Mouse (Mus musculus) kidney, adult 2 months (tissue): ENCODE measurements around the gene Fxyd7. TPM values are rescaled to one million over a fixed set of nuclear protein-coding genes. Genes with fewer than 3 reads are reported as not detected.
A peak's percentile ranks its signal among the peaks of the same experiment; 100 is the strongest.

Source experiments
- DNase-seq: peaks from one replicate; pipeline ENCODE4 v3.0.0; 2021
- H3K27ac ChIP-seq: fragments of 200-500 bp; 2 replicates; pipeline ENCODE4 v1.5.1; 2012; ENCODE audit warnings: low read depth, low read length, control low read depth, inconsistent platforms; ENCODE audit not compliant: insufficient read depth
- H3K27me3 ChIP-seq: fragments of 200-500 bp; replicated peaks from 2 replicates; pipeline ENCODE4 v1.6.1; 2012; ENCODE audit warnings: mild to moderate bottlenecking, moderate library complexity, low read length, inconsistent platforms; ENCODE audit not compliant: control insufficient read depth, insufficient read depth
- H3K36me3 ChIP-seq: fragments of 200-500 bp; 2 replicates; pipeline ENCODE4 v1.6.1; 2012; ENCODE audit warnings: mild to moderate bottlenecking, moderate library complexity, low read length, inconsistent platforms; ENCODE audit not compliant: control insufficient read depth, insufficient read depth
- H3K4me1 ChIP-seq: fragments of 200-500 bp; 2 replicates; pipeline ENCODE4 v1.6.1; 2011; ENCODE audit warnings: low read length; ENCODE audit not compliant: control insufficient read depth, insufficient read depth
- H3K4me3 ChIP-seq: fragments of 200-500 bp; 2 replicates; pipeline ENCODE4 v1.5.1; 2011; ENCODE audit warnings: mild to moderate bottlenecking, low read depth, low read length, control low read depth; ENCODE audit not compliant: insufficient read depth
- CTCF ChIP-seq: fragments of 200-500 bp; conservative IDR thresholded peaks from 2 replicates; pipeline ENCODE4 v1.5.1; 2011; ENCODE audit warnings: low read depth, mild to moderate bottlenecking, control low read depth, low read length, moderate library complexity, mixed read lengths; ENCODE audit not compliant: insufficient read depth, insufficient read length
- POLR2A ChIP-seq: fragments of 200-500 bp; IDR thresholded peaks from one replicate; pipeline ENCODE4 v1.6.1; 2011; ENCODE audit warnings: low read depth, low read length, control low read depth
- WGBS: fragments of 180-500 bp; shearing (Covaris S2); methylation state at CpG from one replicate; pipeline ENCODE4 v1.1.7; 2018; 5-methylcytosine and 5-hydroxymethylcytosine counted together
- polyA plus RNA-seq: library from polyadenylated mRNA; depleted of rRNA; stranded (reverse); fragments of >200 nt; gene quantifications from 2 replicates; pipeline ENCODE4 v1.2.3, GENCODE M21; 2012

Gene Fxyd7
- polyA plus RNA-seq, 1 experiment, result 2.2 TPM

DNA sequence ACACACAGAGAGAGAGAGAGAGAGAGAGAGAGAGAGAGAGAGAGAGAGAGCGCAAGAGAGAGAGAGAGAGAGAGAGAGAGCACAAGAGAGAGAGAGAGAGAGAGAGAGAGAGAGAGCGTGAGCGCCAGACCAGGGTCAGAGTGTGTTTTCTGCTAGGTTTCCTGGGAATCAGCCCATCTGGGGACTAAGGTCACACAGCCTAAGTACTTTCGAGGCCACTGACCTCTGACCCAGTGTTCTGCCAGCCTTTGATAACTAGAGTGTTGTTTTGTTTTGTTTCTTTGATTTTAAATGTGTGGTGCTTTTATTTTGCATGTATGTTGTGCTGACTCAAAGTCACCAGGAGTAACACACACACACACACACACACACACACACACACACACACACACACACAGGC, 4.6 kb upstream of the Fxyd7 start:
- H3K4me3 ChIP-seq, result no peak overlapping the region
- peak; percentile 64 for DNase-seq
- 33% methylated on average over 2 of the region's 4 CpGs for WGBS
- no peaks in the 10 kb centered on the region for H3K36me3 ChIP-seq
- 0 out of 2 replicates have a peak overlapping the region, but pooled peaks have one; percentile 17 for H3K27ac ChIP-seq
- no peaks in the 10 kb centered on the region for H3K4me1 ChIP-seq
- H3K27me3 ChIP-seq, result no peaks in the 10 kb centered on the region
- TF ChIP-seq CTCF (no peak), POLR2A (no peak)

DNA sequence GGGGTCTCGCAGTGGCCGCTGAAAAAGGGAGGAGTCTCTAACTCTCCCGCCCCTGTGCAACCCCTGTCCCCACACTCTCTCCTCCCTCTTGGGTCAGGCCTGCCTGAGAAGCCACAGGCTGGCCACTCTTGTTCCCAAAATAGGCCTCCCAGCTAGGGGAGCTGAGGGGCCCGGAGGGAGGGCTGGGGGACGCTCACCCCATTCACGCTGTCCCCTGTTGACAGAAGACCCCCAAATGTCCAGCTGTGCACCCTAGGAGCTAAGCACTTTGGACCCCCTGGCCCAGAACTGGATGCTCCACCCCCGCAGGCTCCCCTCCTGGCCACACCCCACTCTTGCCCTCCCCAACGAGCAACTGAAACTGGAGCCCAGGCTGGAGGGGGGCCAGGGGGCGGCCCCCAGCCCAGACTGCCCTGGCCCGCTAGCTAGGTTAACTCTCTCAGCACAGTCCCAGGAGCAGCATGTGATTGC, 4.1 kb upstream of the Fxyd7 start:
- no peak for TF ChIP-seq POLR2A
- no peak for TF ChIP-seq CTCF
- peak; percentile 75 for DNase-seq
- H3K36me3 ChIP-seq, result no peaks in the 10 kb centered on the region
- peak overlapping the region; percentile 17; the same call in 1 of the 2 replicates for H3K27ac ChIP-seq
- 20% methylated on average over 10 of the region's 10 CpGs for WGBS
- no peaks in the 10 kb centered on the region for H3K4me1 ChIP-seq
- peak overlapping the region; percentile 35 for H3K4me3 ChIP-seq
- H3K27me3 ChIP-seq, result no peaks in the 10 kb centered on the region

DNA sequence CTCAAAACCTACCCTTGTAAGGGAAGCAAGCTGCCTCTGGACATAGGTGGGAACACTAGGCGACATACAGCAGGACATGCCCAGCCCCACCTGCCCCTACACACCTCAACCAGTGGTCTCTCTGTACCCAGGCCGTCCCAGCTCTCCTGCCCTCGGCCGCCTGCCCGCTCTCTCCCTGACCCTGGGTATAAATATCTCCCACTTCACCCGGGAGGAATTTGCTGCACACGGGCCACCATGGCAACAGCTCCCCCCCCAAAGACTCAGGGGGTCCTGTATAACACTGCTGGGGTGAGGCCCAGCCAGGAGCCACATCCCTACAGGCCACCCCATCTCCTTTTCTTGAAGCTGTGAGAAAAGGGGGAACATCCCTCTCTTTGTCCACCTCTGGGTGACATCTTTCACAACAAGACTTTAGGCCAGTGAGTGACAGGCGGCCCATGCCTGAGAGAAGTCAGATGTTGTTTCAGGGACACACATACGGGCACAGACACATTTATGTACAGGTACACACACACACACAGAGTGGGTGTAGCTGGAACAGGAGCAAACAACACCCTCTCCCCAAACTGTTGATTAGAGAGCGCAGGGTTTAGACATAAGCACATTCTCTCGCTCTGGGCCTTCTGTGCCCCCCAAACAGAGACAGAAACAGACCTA, 3.5 kb upstream of the Fxyd7 start:
- no peak for TF ChIP-seq POLR2A
- TF ChIP-seq CTCF, result no peak
- H3K27ac ChIP-seq, result peak overlapping the region; percentile 79
- no peaks in the 10 kb centered on the region for H3K27me3 ChIP-seq
- no peak for DNase-seq
- 59% methylated on average over 11 of the region's 11 CpGs for WGBS
- no peaks in the 10 kb centered on the region for H3K4me1 ChIP-seq
- peak overlapping the region; percentile 35 for H3K4me3 ChIP-seq
- no peaks in the 10 kb centered on the region for H3K36me3 ChIP-seq

DNA sequence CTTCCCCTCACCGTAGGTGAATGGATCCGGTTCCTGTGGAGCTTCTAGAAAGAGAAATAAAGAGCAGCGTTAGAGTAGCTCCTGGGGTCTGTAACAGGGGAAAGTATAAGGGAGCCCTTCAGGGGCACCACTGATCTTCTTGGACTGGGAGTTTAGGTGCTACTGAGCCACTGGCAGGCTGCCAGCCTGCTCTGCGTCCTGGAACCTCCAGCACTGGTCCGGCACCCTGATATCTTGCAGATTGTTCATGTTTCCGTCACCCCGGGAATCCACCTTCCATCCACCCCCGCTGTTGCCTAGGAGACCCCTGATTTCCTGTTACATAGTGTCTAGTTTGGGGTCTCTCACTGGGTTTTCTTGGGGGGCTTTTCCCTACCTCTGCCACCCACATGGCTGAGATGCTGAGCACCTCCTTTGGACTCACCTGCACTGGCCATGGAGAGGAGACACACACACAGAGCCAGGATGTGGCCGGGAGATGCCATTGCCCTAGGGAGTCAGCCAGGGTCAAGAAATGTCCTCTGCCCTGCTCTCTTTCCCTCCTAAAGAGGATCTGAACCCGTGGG, 2.7 kb upstream of the Fxyd7 start:
- Histone ChIP-seq H3K36me3 (no peaks in the 10 kb centered on the region), H3K27me3 (no peaks in the 10 kb centered on the region), H3K27ac (no peak overlapping the region), H3K4me1 (no peaks in the 10 kb centered on the region), H3K4me3 (no peak overlapping the region)
- 41% methylated on average over 10 of the region's 10 CpGs for WGBS
- DNase-seq, result no peak
- no peak for TF ChIP-seq CTCF
- TF ChIP-seq POLR2A, result no peak

DNA sequence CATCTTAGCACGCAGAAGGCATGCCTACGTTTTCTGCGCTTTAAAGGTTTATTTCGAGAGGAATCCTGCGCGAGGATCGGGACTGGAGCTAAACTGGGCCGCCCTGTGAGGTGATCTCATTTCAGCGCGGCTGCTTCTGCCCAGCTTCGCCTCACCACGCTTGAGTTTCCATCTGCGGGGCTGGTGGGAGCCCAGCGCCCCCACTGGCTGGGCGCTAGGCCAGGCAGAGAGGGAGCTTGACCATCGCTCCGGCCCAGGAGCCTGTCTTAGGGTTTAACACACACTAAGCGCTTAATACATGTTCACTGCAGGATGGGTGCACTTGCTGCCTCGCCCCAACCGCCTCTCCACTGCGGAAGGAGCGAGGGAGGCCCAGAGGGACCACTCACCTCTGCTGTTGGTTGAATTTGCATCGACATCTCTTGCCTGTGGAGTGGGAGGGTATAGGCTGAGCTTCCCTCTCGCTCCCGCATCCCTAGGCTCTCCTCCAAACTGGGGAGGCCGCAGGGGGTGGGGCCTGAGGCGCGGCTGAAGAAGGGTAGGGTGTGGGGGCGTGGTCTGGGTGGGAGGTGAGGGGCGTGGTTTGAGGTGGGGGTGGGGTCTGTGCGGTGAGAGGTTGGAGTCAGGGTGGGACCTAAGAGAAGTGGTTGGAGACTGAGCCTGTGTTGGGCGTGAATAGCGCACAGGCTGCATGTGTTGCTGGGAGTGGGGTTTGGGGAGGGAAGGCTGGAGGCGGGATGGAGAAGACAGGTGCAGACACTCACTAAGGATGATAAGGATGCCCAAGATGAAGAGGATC, 1.6 kb upstream of the Fxyd7 start:
- no peak overlapping the region for H3K4me3 ChIP-seq
- H3K36me3 ChIP-seq, result no peaks in the 10 kb centered on the region
- H3K27ac ChIP-seq, result no peak overlapping the region
- H3K4me1 ChIP-seq, result no peaks in the 10 kb centered on the region
- no peak for DNase-seq
- TF ChIP-seq POLR2A (no peak), CTCF (no peak)
- WGBS, result 11% methylated on average over 34 of the region's 34 CpGs
- H3K27me3 ChIP-seq, result no peaks in the 10 kb centered on the region

DNA sequence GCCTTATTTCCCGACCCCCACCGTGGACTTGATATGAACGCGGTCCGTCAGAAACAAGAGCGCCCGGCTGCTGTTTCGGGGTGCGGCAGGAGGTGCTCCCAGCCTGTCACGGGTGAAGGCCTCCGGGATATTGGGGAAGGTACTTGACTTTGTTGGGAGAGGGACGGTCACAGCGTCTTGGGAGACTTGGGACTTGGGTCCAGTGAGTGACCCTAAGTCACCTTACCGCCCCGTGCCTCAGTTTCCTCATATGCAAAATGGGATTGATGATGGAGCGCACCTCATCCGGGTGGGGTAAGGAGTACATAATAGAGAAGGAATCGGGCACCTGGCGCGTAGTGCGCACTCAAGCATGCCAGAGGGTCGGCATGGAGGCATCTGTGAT, 976 bp upstream of the Fxyd7 start:
- H3K4me3 ChIP-seq, result no peak overlapping the region

DNA sequence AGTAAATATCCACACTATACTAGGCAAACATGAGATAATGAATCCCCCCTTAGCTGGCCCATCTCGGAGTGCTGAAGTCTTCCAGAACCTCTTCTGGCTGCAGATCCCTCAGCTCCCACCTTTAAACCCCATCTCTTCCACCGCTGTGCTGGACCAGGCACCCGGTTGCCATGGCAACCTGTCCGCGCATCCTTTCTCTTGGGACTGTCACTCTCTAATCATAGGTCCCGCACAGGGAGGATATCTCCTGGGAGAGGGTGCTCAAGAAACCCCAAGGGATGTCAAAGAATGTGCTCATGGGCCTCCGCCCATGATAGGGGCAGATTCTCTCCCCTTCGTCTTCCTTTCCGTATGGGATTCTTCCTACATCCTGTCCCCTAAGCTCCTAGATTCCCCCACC, 346 bp downstream of the Fxyd7 start:
- H3K4me1 ChIP-seq, result no peaks in the 10 kb centered on the region
- no peaks in the 10 kb centered on the region for H3K27me3 ChIP-seq
- H3K36me3 ChIP-seq, result no peaks in the 10 kb centered on the region
- H3K27ac ChIP-seq, result no peak overlapping the region
- no peak for TF ChIP-seq POLR2A
- no peak for TF ChIP-seq CTCF
- WGBS, result 8% methylated on average over 9 of the region's 9 CpGs
- H3K4me3 ChIP-seq, result no peak overlapping the region
- DNase-seq, result no peak

More for the DNA sequence above, 976 bp upstream of the Fxyd7 start:
- TF ChIP-seq CTCF, result no peak
- TF ChIP-seq POLR2A, result no peak
- DNase-seq, result no peak
- WGBS, result 13% methylated on average over 22 of the region's 22 CpGs
- Histone ChIP-seq H3K36me3 (no peaks in the 10 kb centered on the region), H3K27ac (no peak overlapping the region), H3K27me3 (no peaks in the 10 kb centered on the region), H3K4me1 (no peaks in the 10 kb centered on the region)
